Mouse (Mus musculus) R1 (cell line): ENCODE measurements around the gene Kcnma1.

ENCODE experiments used
- DNase-seq: peaks from one replicate; pipeline ENCODE4 v3.0.0-alpha.2; 2018; ENCODE audit warnings: low read depth, low spot score

Gene Kcnma1

GRCm38 (mm10) chr14:23966471-23966870 lies 47.8 kb downstream of the Kcnma1 start:
- no peak for DNase-seq

- no peak for DNase-seq
Measured at GRCm38 (mm10) chr14:23959061-23959460, 55.2 kb downstream of the Kcnma1 start.

DNA sequence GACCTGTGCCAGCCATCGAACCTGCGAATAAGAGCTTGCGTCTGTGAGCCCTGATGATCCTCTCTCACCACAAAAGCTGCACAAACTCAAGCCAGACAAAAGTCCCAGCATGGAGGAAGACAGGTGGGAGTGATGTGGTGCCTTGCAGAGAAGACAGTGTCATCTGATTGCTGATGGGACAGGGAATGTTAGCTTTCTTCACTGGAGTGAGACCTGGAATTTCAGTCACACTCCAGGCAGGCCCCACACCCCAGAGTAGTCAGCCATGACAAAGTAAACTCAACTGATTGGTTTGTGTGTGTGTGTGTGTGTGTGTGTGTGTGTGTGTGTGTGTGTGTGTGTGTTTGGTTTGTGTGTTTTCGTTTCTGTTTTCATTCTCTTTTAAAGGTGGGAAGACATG lies 57.0 kb downstream of the Kcnma1 start:
- DNase-seq: no peak

DNA sequence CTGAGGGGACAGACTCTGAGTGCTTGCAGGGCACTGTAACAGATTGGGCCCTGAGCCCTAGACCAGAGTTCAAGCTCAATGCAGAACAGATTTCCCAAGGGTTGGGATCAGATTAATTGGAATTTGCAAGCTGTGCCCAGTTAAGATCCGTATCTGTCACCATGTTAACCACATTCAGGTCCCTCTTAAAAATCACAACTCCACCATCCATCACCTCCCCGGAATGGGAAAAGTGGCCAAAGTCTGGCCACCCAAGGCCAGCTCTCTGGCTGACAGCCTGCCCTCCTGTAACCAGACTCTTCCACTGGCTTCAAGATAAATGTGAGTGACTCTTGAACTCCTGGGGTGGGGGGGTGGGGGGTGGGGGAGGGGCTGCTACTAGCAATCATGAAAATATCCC lies 70.4 kb downstream of the Kcnma1 start:
- no peak for DNase-seq

DNA sequence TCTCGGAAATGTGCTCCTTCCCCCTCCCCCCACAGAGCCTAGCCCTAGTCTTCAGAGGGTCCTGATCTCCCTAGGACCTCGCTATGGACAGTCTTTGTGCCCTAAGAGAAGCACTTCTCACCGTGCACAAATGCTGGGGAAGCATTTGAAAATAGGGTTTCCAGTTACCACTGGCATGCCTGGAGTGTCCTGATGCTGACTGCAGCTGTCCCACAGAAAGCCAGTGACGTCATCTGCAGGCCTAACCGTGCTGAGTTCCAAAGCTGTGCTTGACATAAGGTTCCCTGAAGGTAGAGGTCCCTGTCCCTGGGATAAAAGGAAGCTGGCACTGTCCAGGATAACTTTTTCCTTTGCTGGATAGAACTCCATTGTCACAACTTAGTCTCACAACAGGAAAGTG lies 71.1 kb downstream of the Kcnma1 start:
- no peak for DNase-seq

DNA sequence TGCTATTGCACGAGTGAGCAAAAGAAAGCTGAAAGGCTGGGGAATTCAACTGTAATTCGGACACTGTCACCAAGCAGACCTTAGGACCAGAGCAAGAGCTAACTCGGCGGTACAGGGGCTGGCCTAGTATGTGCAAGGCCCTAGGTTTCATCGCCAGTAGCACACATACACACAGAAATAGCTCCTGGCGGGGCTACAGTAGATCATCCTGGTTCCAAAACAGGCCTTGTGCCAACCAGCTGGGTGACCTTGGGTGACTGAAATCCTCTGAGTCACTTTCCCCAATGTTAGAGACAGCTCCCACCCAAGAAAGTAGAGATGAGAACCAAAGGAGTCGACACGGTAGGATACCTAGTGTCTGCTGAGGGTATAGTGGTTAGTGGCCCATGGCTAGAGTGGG lies 72.2 kb downstream of the Kcnma1 start:
- DNase-seq: no peak

- no peak for DNase-seq
Measured at GRCm38 (mm10) chr14:23935016-23935415, 79.3 kb downstream of the Kcnma1 start.

DNA sequence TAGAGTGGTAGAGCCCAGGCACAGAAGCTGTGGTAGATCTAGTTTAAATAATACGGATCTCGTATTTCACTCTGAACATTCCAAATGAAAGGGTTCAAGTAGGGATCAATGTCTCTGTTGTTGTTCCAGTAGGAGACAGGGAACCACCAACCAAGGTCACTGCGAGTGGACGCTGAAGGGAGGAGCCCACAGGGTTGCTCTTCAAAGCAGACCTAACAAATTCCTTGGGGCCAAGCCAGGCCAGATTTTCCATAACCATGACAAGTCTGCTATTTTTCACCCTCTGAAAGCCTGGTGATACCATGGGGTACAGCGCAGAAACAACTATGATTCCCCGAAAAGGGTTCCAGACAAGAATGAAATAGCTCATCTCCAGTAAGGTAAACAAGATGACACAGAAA lies 82.6 kb downstream of the Kcnma1 start:
- no peak for DNase-seq

DNA sequence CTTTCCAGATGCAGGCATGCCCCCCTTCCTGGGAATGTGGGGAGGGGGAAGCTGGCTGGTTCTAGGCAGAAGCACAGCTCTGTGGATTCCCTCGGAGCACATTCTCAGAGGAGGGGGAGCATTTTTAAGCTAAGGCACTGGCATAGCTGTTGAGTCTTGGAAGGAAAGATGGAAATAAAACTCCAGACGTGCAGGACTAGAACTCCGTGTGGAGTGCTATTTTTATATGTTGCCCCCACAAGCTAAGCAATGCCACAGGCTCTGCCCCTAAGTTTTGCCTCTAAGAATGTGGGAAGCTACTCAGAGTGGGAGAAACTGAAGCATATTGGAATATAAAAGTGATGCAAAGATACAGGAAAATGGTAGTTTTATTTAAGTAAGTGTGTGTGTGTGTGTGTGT lies 85.1 kb downstream of the Kcnma1 start:
- DNase-seq: no peak

- no peak for DNase-seq
Measured at GRCm38 (mm10) chr14:23923356-23923755, 90.9 kb downstream of the Kcnma1 start.

GRCm38 (mm10) chr14:23922755-23923154 lies 91.5 kb downstream of the Kcnma1 start:
- DNase-seq: no peak

DNA sequence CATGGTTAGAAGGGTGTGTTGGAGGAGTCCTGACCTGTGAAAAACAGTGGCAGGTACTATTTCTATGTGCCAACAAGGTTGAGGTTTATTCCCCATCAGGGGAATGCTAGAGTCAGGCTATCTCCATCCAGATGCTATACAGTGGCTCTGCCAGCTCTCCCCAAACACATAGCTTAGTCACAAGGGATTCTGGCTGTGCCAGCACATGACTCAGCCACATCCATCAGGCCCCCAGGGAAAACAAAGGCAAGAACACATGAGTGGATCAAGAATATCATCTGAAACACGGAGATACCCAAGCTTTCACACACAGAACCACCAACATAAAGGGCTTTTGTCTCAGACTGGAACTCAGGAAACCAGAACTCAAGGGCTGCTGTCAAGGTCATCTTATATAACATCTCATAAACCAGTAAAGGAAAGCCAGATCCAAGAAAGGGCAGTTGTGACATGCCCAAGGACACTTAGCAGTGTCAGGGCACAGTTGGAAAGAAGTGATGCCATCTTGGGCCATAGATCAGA lies 103.1 kb downstream of the Kcnma1 start:
- DNase-seq: no peak

DNA sequence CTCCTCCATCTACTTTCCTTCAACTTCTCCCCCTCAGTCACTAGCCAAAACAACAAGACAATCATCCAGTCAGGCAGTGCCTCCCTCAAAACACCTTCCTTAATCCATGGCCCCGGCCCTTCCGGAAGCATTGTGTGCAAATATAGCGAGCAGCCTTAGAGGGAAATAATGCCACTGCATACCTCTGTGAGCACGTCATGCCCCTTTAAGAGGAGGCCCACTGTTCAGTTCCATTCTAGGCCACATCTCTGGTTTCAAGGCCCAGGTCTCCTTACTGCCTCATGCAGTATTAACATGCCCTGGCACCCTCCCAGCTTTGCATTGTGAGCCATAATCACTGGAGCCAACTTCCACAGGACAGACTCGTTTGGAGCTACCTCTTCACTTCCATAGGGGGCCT lies 105.7 kb downstream of the Kcnma1 start:
- DNase-seq: no peak

- DNase-seq: no peak
Measured at GRCm38 (mm10) chr14:23902636-23903279, 111.5 kb downstream of the Kcnma1 start.

DNA sequence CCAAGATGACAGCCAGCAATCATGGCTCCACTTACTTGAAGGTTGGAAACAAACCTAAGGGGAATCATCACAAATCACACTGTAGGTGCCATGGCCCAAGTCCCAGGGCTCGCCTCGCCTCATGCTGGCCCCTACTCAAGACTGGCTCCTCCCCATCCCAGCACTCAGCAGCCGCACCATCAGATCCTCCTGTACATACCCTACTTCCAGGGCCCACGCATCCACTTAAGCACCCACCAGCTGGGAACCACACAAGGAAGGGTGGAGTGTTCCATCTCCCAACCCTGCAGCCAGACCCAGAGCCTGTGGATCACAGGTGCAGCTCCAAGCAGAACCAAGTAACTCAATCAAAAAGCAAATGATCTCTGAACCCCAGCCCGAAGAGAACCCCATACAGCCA lies 114.8 kb downstream of the Kcnma1 start:
- no peak for DNase-seq

DNA sequence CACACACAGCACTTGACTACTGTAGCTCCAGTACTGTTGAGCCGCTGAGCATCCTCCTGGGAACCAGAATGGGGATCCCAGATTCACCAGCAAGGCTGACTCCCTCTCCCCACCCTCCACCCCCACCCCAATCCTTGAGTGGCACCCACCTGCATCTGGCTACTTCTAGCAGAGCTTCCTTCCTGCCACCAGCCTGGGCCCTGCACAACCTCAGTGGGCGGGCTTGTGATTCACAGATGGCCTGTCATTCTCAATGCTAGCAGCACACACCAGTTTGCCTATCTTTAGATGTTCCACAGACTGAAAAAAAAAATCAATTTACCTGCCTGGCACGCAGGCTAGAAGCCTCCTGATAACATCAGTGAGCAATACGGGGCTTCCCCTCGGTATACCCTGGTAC lies 116.5 kb downstream of the Kcnma1 start:
- no peak for DNase-seq

DNA sequence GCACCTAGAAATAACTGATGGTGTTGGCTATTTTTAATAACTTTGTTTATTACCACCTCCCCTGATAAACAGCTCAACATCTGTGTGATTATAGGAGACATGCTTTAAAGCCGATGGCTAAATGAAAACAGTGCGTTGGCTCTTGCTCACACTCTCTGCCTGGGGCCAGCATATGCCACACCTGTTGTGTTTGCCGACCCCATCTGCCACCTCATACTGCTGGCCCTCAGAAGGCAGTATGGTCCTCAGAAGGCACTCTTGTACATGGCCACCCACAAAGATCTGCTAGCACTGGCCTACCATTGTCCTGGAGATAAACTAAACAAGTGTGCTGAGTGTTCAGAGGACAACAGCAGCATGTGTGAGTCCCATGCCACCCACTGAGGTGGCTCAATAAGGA lies 118.3 kb downstream of the Kcnma1 start:
- no peak for DNase-seq

- DNase-seq: no peak
Measured at GRCm38 (mm10) chr14:23886112-23886511, 128.2 kb downstream of the Kcnma1 start.

- DNase-seq: no peak
Measured at GRCm38 (mm10) chr14:23885539-23885938, 128.8 kb downstream of the Kcnma1 start.

GRCm38 (mm10) chr14:23885071-23885470 lies 129.2 kb downstream of the Kcnma1 start:
- no peak for DNase-seq

- no peak for DNase-seq
Measured at GRCm38 (mm10) chr14:23882001-23882400, 132.3 kb downstream of the Kcnma1 start.

GRCm38 (mm10) chr14:23879331-23879730 lies 135.0 kb downstream of the Kcnma1 start:
- DNase-seq: no peak

DNA sequence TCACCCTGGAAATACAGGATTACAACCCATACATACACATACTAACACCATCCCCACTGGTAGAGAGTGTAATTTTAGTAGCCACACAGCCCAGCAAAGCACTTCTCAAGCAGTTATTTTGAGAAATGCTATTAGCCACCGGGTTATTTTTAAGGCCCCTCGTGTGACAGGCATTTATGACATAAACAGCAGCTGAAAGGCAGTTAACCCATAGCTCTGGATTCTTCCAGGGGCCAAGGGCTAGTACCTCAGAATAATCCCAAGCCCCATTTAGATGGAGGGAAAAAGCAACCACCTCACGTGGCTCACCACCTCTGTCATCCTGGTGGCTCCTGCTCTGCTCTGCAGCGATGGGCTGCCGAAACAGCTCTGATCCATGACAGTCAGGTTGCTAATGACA lies 136.7 kb downstream of the Kcnma1 start:
- DNase-seq: no peak

DNA sequence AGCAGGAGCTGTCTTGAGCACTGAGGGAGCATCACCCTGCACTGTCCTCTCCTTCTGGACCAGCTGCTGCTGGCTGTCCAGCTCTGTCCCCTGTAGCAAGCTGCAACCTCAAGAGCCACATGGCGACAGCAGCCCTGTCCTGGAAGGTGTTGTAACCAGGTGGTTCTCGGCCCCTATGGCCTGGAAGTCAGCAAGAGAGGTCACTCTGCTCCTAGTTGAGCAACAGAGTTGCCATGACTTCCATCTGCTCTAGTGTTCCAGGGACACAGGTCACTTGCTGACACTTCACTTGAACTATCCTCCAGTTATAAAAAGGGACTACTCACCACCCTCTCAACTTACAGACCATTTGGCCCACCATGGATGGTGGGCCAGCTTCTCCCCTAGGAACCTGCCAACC lies 139.7 kb downstream of the Kcnma1 start:
- DNase-seq: no peak
